Mouse (Mus musculus): ENCODE measurements at regions not wholly inside any gene's neighbourhood (a gene's known extent, or its start where the extent isn't known, plus 50 kb on each side); places are given as distances from the start of the nearest gene placed in this dataset.

DNA sequence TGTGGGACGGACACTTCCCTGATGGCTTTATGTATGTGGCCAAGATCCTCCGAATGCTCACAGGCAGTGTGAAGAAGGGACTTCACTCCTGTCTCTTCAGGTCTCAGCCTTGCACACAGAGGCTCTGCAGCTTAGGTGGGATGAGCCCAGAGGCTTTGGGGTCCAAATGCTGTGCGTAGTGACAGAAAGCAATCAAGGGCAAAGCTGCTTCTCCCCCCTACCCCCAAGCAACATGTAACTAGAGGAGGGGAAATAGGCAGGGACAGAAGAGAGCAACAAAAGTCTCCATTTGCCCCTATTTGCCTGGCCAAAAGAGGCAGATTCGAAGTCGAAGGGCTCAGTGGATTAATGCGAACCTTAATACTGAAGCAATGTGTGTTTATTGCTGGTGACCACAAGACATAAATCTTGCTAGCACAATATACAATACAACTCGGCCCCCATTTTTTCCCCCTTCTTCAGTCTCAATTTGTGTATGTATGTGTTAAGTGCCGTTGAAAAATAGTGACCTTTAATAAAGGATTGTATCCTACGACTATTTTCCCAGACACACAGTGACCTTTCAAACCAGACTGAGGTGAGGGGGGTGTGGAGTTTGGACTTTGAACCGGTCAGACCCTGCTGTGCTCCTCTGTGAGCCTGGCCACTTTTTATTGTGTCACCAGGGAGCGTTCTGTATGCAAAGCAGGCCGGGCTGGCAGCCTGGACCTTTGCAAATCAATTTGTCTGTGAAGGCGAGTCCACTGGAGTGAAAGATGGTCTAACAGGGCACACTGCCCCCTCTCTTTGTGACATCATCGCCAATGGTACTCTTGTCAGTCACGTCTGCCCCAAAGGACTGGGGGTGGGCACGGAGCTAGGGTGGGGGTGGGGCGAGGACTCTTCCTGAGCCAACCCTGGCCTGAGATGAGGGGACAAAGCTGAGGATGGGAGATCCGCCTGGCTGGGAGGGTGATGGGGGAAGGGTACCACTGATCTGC, 208.6 kb downstream of the Bcl11a start:
- Histone ChIP-seq H3K27me3 (ENCODE audit: control insufficient read depth, insufficient read depth, low read length) (no peaks in the 10 kb centered on the region), H3K9me3 (ENCODE audit: control insufficient read depth, low read length) (no peaks in the 10 kb centered on the region), H3K27ac (ENCODE audit: low read depth, low read length) (no peak overlapping the region), H3K4me2 (ENCODE audit: low read depth, low read length) (peak overlapping the region; percentile 8; the same call in 1 of the 2 replicates), H3K4me3 (ENCODE audit: low read depth, low read length) (no peak overlapping the region), H3K9ac (replicated peaks; ENCODE audit: low read depth, low read length) (no peak overlapping the region; the same call in 1 of the 2 replicates), H3K4me1 (ENCODE audit: control insufficient read depth, insufficient read depth, low read length) (peaks cover 20% of the 10 kb centered on the region; the same call in 1 of the 2 replicates), H3K36me3 (ENCODE audit: control insufficient read depth, insufficient read depth, low read length) (no peaks in the 10 kb centered on the region)
- 7% methylated on average over 18 of the region's 18 CpGs for WGBS
- ATAC-seq (ENCODE audit: low read depth) = peak; percentile 83

DNA sequence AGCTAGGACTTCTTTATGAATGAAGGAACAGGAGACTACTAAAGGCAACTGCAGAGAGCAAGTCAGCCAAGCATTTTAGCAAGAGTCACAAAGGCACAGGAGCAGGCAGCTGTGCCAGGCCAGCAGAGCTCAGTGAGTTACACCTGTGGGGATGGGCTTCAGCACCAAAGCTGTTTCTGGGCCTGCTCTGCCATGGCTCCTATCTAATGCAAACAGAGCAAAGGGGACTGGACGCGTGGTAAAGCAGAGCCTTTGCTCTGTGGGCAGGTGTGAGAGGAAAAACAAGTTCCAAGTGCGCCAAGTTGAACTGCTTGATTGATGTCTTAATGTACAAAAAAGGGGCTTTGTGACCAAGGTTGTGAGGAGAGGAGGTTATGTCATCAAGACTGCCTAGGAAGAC, 215.4 kb downstream of the Bcl11a start:
- Histone ChIP-seq H3K4me1 (ENCODE audit: control insufficient read depth, insufficient read depth, low read length) (no peaks in the 10 kb centered on the region), H3K9ac (replicated peaks; ENCODE audit: low read depth, low read length) (no peak overlapping the region), H3K4me3 (ENCODE audit: low read depth, low read length) (no peak overlapping the region), H3K9me3 (ENCODE audit: control insufficient read depth, low read length) (no peaks in the 10 kb centered on the region), H3K36me3 (ENCODE audit: control insufficient read depth, insufficient read depth, low read length) (no peaks in the 10 kb centered on the region), H3K4me2 (ENCODE audit: low read depth, low read length) (no peak overlapping the region), H3K27me3 (ENCODE audit: control insufficient read depth, insufficient read depth, low read length) (no peaks in the 10 kb centered on the region), H3K27ac (ENCODE audit: low read depth, low read length) (no peak overlapping the region)
- ATAC-seq (ENCODE audit: low read depth) = no peak
- 77% methylated on average over 3 of the region's 3 CpGs for WGBS

DNA sequence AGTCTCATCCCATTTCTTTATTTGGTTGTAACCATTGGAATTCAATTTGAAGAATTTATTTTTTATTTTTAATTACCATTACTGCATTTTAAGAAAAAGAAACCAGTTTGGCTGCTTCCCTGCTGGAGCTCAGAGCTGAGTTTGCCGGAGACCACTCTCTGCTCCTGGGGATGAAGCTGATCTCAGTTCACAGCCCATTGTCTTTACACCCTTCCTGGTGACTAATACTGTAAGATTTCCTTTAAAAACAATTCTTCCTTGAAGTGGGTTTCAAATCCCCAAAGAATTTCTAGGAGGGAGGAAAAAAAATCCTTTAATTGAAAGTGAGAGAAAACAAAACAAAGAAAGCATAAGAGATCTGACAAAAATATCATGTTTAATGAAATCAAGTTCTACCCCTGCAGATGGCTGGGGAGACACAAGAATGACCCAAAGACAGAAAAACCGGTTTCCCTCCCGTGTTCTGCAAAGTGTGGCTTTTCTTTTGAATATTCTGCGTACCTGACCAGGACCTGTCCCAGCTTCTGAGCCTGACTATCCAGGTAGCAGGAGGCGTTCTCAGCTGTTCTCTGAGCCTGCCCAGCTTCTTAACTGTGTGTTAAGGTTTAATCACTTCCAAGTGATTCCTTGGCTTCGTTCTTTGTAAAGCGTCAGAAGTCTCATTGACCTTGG, 216.1 kb downstream of the Bcl11a start:
- WGBS = 78% methylated on average over 7 of the region's 7 CpGs
- no peak overlapping the region for H3K4me2 ChIP-seq (ENCODE audit: low read depth, low read length)
- no peaks in the 10 kb centered on the region for H3K9me3 ChIP-seq (ENCODE audit: control insufficient read depth, low read length)
- no peak for ATAC-seq (ENCODE audit: low read depth)
- no peaks in the 10 kb centered on the region for H3K4me1 ChIP-seq (ENCODE audit: control insufficient read depth, insufficient read depth, low read length)
- H3K36me3 ChIP-seq (ENCODE audit: control insufficient read depth, insufficient read depth, low read length) = no peaks in the 10 kb centered on the region
- H3K9ac ChIP-seq (replicated peaks; ENCODE audit: low read depth, low read length) = no peak overlapping the region
- H3K27ac ChIP-seq (ENCODE audit: low read depth, low read length) = no peak overlapping the region
- H3K27me3 ChIP-seq (ENCODE audit: control insufficient read depth, insufficient read depth, low read length) = no peaks in the 10 kb centered on the region
- no peak overlapping the region for H3K4me3 ChIP-seq (ENCODE audit: low read depth, low read length)

DNA sequence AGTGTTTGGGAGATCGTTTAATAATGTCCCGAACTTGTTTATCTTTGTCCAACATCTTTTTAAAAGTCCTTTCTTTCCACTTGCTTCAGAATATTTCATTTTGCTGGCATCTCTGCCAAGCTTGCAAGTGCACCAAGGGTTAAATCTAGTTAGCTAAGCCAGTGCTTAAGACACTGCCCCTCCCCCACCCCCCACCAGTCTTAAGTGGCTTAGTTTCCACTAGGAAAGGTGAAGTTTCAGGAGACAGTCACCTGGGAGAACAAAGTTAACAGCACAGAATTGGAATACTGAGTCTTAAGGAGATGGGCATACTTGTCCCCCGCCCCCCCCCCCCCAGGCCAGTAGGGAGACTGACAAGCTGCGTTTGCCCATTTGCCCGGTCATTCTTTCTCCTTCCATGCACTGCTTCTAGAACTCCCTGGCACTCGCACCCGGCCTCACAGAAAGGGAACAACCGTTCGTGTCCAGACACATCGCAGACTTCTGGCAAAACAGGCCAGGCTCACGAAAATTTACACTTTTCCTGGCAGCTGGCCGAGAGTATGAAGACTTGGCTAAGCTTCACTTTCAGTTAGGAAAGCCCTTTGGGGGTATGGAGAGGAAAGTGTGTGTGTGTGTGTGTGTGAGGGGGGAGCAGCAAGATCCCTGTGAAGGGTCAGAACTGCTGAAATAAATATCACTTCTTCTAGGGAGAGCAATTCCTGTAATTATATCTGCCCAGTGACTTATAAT, 219.2 kb downstream of the Bcl11a start:
- 0 out of 2 replicates have a peak, but pooled peaks have one; percentile 34 for ATAC-seq (ENCODE audit: low read depth)
- Histone ChIP-seq H3K9me3 (ENCODE audit: control insufficient read depth, low read length) (no peaks in the 10 kb centered on the region), H3K4me2 (ENCODE audit: low read depth, low read length) (no peak overlapping the region), H3K4me3 (ENCODE audit: low read depth, low read length) (no peak overlapping the region), H3K36me3 (ENCODE audit: control insufficient read depth, insufficient read depth, low read length) (no peaks in the 10 kb centered on the region), H3K4me1 (ENCODE audit: control insufficient read depth, insufficient read depth, low read length) (no peaks in the 10 kb centered on the region), H3K27ac (ENCODE audit: low read depth, low read length) (no peak overlapping the region), H3K9ac (replicated peaks; ENCODE audit: low read depth, low read length) (no peak overlapping the region), H3K27me3 (ENCODE audit: control insufficient read depth, insufficient read depth, low read length) (no peaks in the 10 kb centered on the region)
- WGBS = 29% methylated on average over 12 of the region's 12 CpGs

DNA sequence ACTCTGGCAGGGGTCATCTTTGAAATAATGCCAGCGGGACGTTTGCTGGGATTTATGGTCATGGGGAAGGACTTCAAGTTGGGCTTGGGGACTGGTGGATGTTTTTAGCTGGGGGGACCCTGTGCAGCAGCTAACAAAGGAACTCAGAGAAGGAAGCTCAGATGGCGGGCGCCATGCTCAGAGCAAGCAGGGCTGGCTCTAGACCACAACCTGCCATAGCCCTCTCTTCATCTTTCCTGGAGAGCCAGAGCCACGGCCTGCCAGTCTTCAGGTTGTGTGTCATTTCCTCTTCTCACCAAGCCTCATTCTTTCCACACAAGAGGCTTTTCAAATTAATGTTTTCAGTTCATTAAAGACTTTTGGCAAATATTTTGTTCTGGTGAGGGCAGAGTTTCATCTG, 219.9 kb downstream of the Bcl11a start:
- H3K4me2 ChIP-seq (ENCODE audit: low read depth, low read length) = no peak overlapping the region
- H3K27ac ChIP-seq (ENCODE audit: low read depth, low read length) = no peak overlapping the region
- WGBS = 43% methylated on average over 5 of the region's 5 CpGs
- no peaks in the 10 kb centered on the region for H3K4me1 ChIP-seq (ENCODE audit: control insufficient read depth, insufficient read depth, low read length)
- ATAC-seq (ENCODE audit: low read depth) = peak; percentile 56; the same call in 1 of the 2 replicates
- H3K9ac ChIP-seq (replicated peaks; ENCODE audit: low read depth, low read length) = no peak overlapping the region
- H3K27me3 ChIP-seq (ENCODE audit: control insufficient read depth, insufficient read depth, low read length) = no peaks in the 10 kb centered on the region
- H3K4me3 ChIP-seq (ENCODE audit: low read depth, low read length) = no peak overlapping the region
- no peaks in the 10 kb centered on the region for H3K36me3 ChIP-seq (ENCODE audit: control insufficient read depth, insufficient read depth, low read length)
- no peaks in the 10 kb centered on the region for H3K9me3 ChIP-seq (ENCODE audit: control insufficient read depth, low read length)

DNA sequence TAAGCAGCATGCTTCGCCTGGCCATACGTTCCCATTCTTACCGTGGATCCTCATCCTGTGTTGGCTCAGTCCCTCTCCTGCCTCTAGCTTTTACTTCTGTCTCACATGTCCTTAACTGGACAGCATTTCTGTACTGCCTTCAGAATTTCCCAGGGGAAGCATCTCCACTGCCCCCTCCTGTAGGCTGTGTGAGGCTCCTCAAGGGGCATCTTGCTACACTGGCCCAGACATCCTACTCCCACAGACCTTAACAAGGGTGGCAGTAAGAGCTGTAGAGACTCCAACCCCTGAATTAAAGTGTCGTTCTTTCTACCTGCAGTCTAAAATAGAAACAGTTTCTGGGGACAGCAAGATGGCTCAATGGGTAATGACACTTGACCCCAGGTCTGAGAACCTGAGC, 222.5 kb downstream of the Bcl11a start:
- Histone ChIP-seq H3K36me3 (ENCODE audit: control insufficient read depth, insufficient read depth, low read length) (no peaks in the 10 kb centered on the region), H3K4me2 (ENCODE audit: low read depth, low read length) (no peak overlapping the region), H3K9ac (replicated peaks; ENCODE audit: low read depth, low read length) (no peak overlapping the region), H3K9me3 (ENCODE audit: control insufficient read depth, low read length) (no peaks in the 10 kb centered on the region), H3K27ac (ENCODE audit: low read depth, low read length) (no peak overlapping the region), H3K4me1 (ENCODE audit: control insufficient read depth, insufficient read depth, low read length) (peaks cover 6% of the 10 kb centered on the region; the same call in 1 of the 2 replicates), H3K4me3 (ENCODE audit: low read depth, low read length) (no peak overlapping the region), H3K27me3 (ENCODE audit: control insufficient read depth, insufficient read depth, low read length) (no peaks in the 10 kb centered on the region)
- no peak for ATAC-seq (ENCODE audit: low read depth)
- 84% methylated on average over 4 of the region's 4 CpGs for WGBS

DNA sequence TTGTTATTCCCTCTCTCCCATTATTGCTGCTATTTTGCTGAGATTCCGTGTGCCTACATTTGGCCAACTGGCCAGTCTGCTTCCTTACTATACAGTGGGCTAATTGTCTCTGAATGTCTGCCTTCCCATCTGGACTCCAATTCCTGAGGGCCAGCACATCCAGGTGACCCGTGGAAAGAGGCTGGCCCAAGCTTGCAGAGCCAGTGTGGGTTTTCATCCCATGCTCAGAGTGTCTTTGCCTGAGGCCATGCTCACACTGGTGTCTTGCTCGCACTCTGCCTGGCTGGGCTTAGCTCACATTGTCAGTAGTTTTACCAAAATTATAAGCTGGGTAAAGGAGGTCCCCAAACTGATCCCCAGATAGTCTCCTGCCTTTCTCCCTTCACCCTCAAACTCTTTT, 223.3 kb downstream of the Bcl11a start:
- Histone ChIP-seq H3K4me1 (ENCODE audit: control insufficient read depth, insufficient read depth, low read length) (peaks cover 12% of the 10 kb centered on the region; the same call in 1 of the 2 replicates), H3K4me3 (ENCODE audit: low read depth, low read length) (no peak overlapping the region), H3K27ac (ENCODE audit: low read depth, low read length) (no peak overlapping the region), H3K9me3 (ENCODE audit: control insufficient read depth, low read length) (no peaks in the 10 kb centered on the region), H3K4me2 (ENCODE audit: low read depth, low read length) (no peak overlapping the region), H3K9ac (replicated peaks; ENCODE audit: low read depth, low read length) (no peak overlapping the region), H3K36me3 (ENCODE audit: control insufficient read depth, insufficient read depth, low read length) (no peaks in the 10 kb centered on the region), H3K27me3 (ENCODE audit: control insufficient read depth, insufficient read depth, low read length) (no peaks in the 10 kb centered on the region)
- ATAC-seq (ENCODE audit: low read depth) = no peak
- 67% methylated on average over 3 of the region's 3 CpGs for WGBS

DNA sequence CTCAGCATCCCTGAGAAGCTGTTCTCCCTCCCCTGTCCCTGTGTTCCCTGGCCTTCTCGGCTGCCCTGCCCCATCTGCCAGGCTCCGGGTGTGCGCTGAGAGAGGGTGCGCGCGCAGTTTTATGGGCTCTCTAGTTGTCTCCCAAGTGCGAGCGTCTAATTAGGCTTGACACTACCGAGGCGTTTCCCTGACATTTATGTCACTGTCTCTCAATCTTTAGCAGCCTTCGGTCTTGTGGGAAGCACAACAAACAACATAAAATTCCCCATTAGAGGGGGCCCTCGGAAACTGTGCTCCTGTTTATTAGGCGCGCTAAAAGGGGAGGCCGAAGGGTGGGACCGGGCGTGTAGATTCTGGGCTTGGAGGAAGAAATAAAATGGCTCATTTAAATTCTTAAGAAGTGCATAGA, 227.3 kb downstream of the Bcl11a start:
- Histone ChIP-seq H3K4me2 (ENCODE audit: low read depth, low read length) (peak overlapping the region; percentile 56), H3K27ac (ENCODE audit: low read depth, low read length) (no peak overlapping the region), H3K27me3 (ENCODE audit: control insufficient read depth, insufficient read depth, low read length) (no peaks in the 10 kb centered on the region), H3K9me3 (ENCODE audit: control insufficient read depth, low read length) (no peaks in the 10 kb centered on the region), H3K4me1 (ENCODE audit: control insufficient read depth, insufficient read depth, low read length) (peaks cover 15% of the 10 kb centered on the region; the same call in 1 of the 2 replicates), H3K9ac (replicated peaks; ENCODE audit: low read depth, low read length) (no peak overlapping the region), H3K4me3 (ENCODE audit: low read depth, low read length) (peak overlapping the region; percentile 23; the same call in 1 of the 2 replicates), H3K36me3 (ENCODE audit: control insufficient read depth, insufficient read depth, low read length) (no peaks in the 10 kb centered on the region)
- 0% methylated on average over 17 of the region's 17 CpGs for WGBS
- peak; percentile 91 for ATAC-seq (ENCODE audit: low read depth)

Data from neural tube, embryonic 14.5 days (tissue).